In genomic region chr17:6595776-6596497, GRCm38 (mm10) we compare ENCODE assay signal across 7 mouse cellular contexts. TPM values are rescaled to one million over a fixed set of nuclear protein-coding genes. Genes with fewer than 3 reads are reported as not detected.
DNase-seq lines count a peak whose midpoint lies in the region; ATAC-seq and TF ChIP-seq lines count a peak whose summit lies in the region.
"Not testable (repeated sequence)": the region's sequence is repeated elsewhere in the genome, so short reads cannot be mapped to it uniquely, and the experiment has no call there.

No protein-coding gene starts in this region.

- H3K27ac ChIP-seq in heart, postnatal 0 days (ENCODE audit: low read depth) = not testable (repeated sequence)

- H3K36me3 ChIP-seq in heart, postnatal 0 days (replicated peaks; ENCODE audit: control insufficient read depth, insufficient read depth, low read length) = not testable (repeated sequence)

- intact Hi-C loops in gastrocnemius, postnatal 14 days (cut with DNase I; ENCODE audit: low total_unique reads) = not testable (repeated sequence)

- H3K4me1 ChIP-seq in heart, postnatal 0 days (ENCODE audit: control insufficient read depth, insufficient read depth) = not testable (repeated sequence)

- not testable (repeated sequence) for TF ChIP-seq EP300 in heart, postnatal 0 days (IDR thresholded peaks at IDR 0.05; ENCODE audit: low read depth)

- not testable (repeated sequence) for H3K9me3 ChIP-seq in heart, postnatal 0 days (replicated peaks; ENCODE audit: control insufficient read depth, low read length)

- H3K4me3 ChIP-seq in heart, postnatal 0 days (ENCODE audit: low read depth, low read length) = not testable (repeated sequence)

- 51% methylated on average over 9 of the region's 15 CpGs for WGBS in heart, postnatal 0 days

- not testable (repeated sequence) for TF ChIP-seq CTCF in heart, postnatal 0 days (IDR thresholded peaks at IDR 0.05; ENCODE audit: low read depth)

- DNase-seq in adrenal gland, adult 8-10 months = peak; percentile 20
- peak; percentile 24 for DNase-seq in gastrocnemius, postnatal 14 days
- DNase-seq in heart, postnatal 0 days (ENCODE audit: low spot score) = not testable (repeated sequence)
- DNase-seq in kidney, postnatal 10 days = peak; percentile 19
- peak; percentile 65 for DNase-seq in lung, postnatal 10 days
- peak; percentile 52 for DNase-seq in ovary, postnatal 36 days (ENCODE audit: low spot score)
- peak; percentile 46 for DNase-seq in thymus, postnatal 0 days (ENCODE audit: low spot score)

- H3K9ac ChIP-seq in heart, postnatal 0 days (replicated peaks; ENCODE audit: low read depth, low read length) = not testable (repeated sequence)

- 0 out of 2 replicates have a peak, but pooled peaks have one; percentile 28 for ATAC-seq in heart, postnatal 0 days (ENCODE audit: insufficient read depth, low read depth)

- not testable (repeated sequence) for H3K4me2 ChIP-seq in heart, postnatal 0 days (ENCODE audit: low read depth, low read length)

- not testable (repeated sequence) for H3K27me3 ChIP-seq in heart, postnatal 0 days (ENCODE audit: control insufficient read depth, insufficient read depth, low read length)

RNA-seq across cellular contexts. Expression of gene Dynlt1c, which starts 5.5 kb away (rescaled TPM):
- total RNA-seq in adrenal gland, adult 8-10 months (2022) = 10 to 100 TPM in 3 of 4 experiments, 1 to 10 TPM in 1; 5.6 to 23.8 (median 12.6) TPM
- 1 to 10 TPM; 1.9 to 3.1 TPM for total RNA-seq in gastrocnemius, postnatal 14 days (2021)
- 2.1 and 4.9 TPM in 2 replicates for total RNA-seq in heart, postnatal 0 days (2014; rRNA removed; ENCODE audit: low replicate concordance)
- 16.5 and 17.8 TPM in 2 replicates for polyA plus RNA-seq in heart, postnatal 0 days (2015; fragmentation: Nextera tagmentation; extraction: Ambion mirVana)
- 43.1 and 55.4 TPM in 2 replicates for polyA plus RNA-seq in thymus, postnatal 0 days (2015; fragmentation: Nextera tagmentation; extraction: Ambion mirVana)

RNA-seq across cellular contexts. Expression of gene Dynlt1f, which starts 59.8 kb away (rescaled TPM):
- total RNA-seq in adrenal gland, adult 8-10 months (2022) = 100 to 1,000 TPM in 3 of 4 experiments, 10 to 100 TPM in 1; 99.3 to 120 (median 106) TPM
- total RNA-seq in gastrocnemius, postnatal 14 days (2021) = 10 to 100 TPM; 56.5 to 62.7 TPM
- total RNA-seq in heart, postnatal 0 days (2014; rRNA removed; ENCODE audit: low replicate concordance) = 130 and 148 TPM in 2 replicates
- 213 TPM in 2 replicates for polyA plus RNA-seq in heart, postnatal 0 days (2015; fragmentation: Nextera tagmentation; extraction: Ambion mirVana)
- polyA plus RNA-seq in thymus, postnatal 0 days (2015; fragmentation: Nextera tagmentation; extraction: Ambion mirVana) = 304 and 317 TPM in 2 replicates
